ENCODE assay signal across 9 mouse cellular contexts in genomic region chr13:69530951-69531350, GRCm38 (mm10). TPM values are rescaled to one million over a fixed set of nuclear protein-coding genes. Genes with fewer than 3 reads are reported as not detected.
DNase-seq lines count a peak whose midpoint lies in the region; ATAC-seq and TF ChIP-seq lines count a peak whose summit lies in the region.
"Had no signal": no experiment of that assay in that cellular context is flagged by ENCODE, and none has a peak within 500 bp of the region (broad histone marks: within the 10 kb centered on the region; RNA-seq: fewer than 3 reads in every experiment).

No protein-coding gene starts in this region.

- peaks cover 41% of the 10 kb centered on the region for H3K4me1 ChIP-seq in cerebellum, adult 2 months (ENCODE audit: control insufficient read depth, insufficient read depth, low read length)
- H3K4me1 ChIP-seq in megakaryocyte, embryonic 14.5 days, result peaks cover 73% of the 10 kb centered on the region
- H3K4me1 ChIP-seq in liver, embryonic 14.5 days (replicated peaks; ENCODE audit: control insufficient read depth in 2 of 2, insufficient read depth in 2 of 2, low read length in 1 of 2), result peaks cover 21 to 44% of the 10 kb centered on the region in 2 experiments

- H3K4me2 ChIP-seq in liver, embryonic 14.5 days (ENCODE audit: low read depth), result peak overlapping the region; percentile 99

- peak overlapping the region; percentile 72 for H3K27ac ChIP-seq in cerebellum, adult 2 months (ENCODE audit: insufficient read depth, low read length)
- no peak overlapping the region for H3K27ac ChIP-seq in liver, embryonic 14.5 days

- ATAC-seq in cerebellum, adult (ENCODE audit: insufficient number of reproducible peaks, low FRiP score, low TSS enrichment), result no peak
- no peak for ATAC-seq in megakaryocyte, adult 5-6 weeks (ENCODE audit: poor library complexity, severe bottlenecking)
- ATAC-seq in liver, embryonic 14.5 days (ENCODE audit: insufficient read depth), result no peak
- no peak for ATAC-seq in inflammation-experienced regulatory T-cells, adult 6 months

- TF ChIP-seq EP300 in liver, embryonic 14.5 days (IDR thresholded peaks at IDR 0.05; ENCODE audit: low read depth), result no peak

- TF ChIP-seq CTCF in cerebellum, adult 2 months (IDR thresholded peaks at IDR 0.05; ENCODE audit: borderline replicate concordance, insufficient read depth, low read depth, low read length), result no peak
- TF ChIP-seq CTCF in liver, embryonic 14.5 days (IDR thresholded peaks at IDR 0.05; ENCODE audit: low read depth), result no peak

- H3K9me3 ChIP-seq in megakaryocyte, embryonic 14.5 days, result no peaks in the 10 kb centered on the region
- H3K9me3 ChIP-seq in liver, embryonic 14.5 days (ENCODE audit: control insufficient read depth, low read length), result no peaks in the 10 kb centered on the region

- 39% methylated on average over 6 of the region's 6 CpGs for WGBS in cerebellum, adult 2 months
- 83% methylated on average over 6 of the region's 6 CpGs for WGBS in liver, embryonic 14.5 days (ENCODE audit: insufficient replicate concordance)

- no peak for TF ChIP-seq POLR2A in cerebellum, adult 2 months (IDR thresholded peaks at IDR 0.05; ENCODE audit: borderline replicate concordance, insufficient read depth, low read length)

- peaks cover 31% of the 10 kb centered on the region for H3K36me3 ChIP-seq in megakaryocyte, embryonic 14.5 days (replicated peaks; ENCODE audit: low read length)
- no peaks in the 10 kb centered on the region; the same call in 1 of the 2 replicates for H3K36me3 ChIP-seq in liver, embryonic 14.5 days (replicated peaks; ENCODE audit: control insufficient read depth, insufficient read depth, low read depth)

- H3K9ac ChIP-seq in liver, embryonic 14.5 days (replicated peaks), result no peak overlapping the region

- H3K4me3 ChIP-seq in cerebellum, adult 2 months (replicated peaks; ENCODE audit: insufficient read depth, low read depth, low read length), result peak overlapping the region; percentile 94
- peak overlapping the region; percentile 96 for H3K4me3 ChIP-seq in megakaryocyte, embryonic 14.5 days (replicated peaks)
- peak overlapping the region; percentile 85 to 96; a peak in 3 of 4 replicates for H3K4me3 ChIP-seq in liver, embryonic 14.5 days (ENCODE audit: insufficient read depth in 1 of 2, low read depth in 2 of 2, low read length in 2 of 2)

- H3K27me3 ChIP-seq in cerebellum, adult 2 months (ENCODE audit: control insufficient read depth, insufficient read depth, low read length), result no peaks in the 10 kb centered on the region
- no peaks in the 10 kb centered on the region for H3K27me3 ChIP-seq in megakaryocyte, embryonic 14.5 days (replicated peaks)
- no peaks in the 10 kb centered on the region for H3K27me3 ChIP-seq in liver, embryonic 14.5 days (ENCODE audit: control insufficient read depth, insufficient read depth, low read length)

- DNase-seq in cerebellum, adult 2 months, result no peak
- DNase-seq in liver, embryonic 14.5 days (ENCODE audit: low read depth in 3 of 3, low spot score in 3 of 3), result no peak
- DNase-seq in left cerebral cortex, adult 11 months (ENCODE audit: low spot score), result no peak
- DNase-seq in yolk sac, embryonic 10.5 days (ENCODE audit: low spot score), result no peak
- DNase-seq: thymus, postnatal 4 days had no signal

RNA-seq across cellular contexts. Expression of gene Nsun2, which starts 2.6 kb away (rescaled TPM):
- polyA plus RNA-seq in cerebellum, adult 2 months (2012; rRNA removed), result 67.1 and 68.8 TPM in 2 replicates
- 3.8 and 18.8 TPM in 2 replicates for polyA plus RNA-seq in megakaryocyte, embryonic 14.5 days (2012; ENCODE audit: insufficient read depth, low replicate concordance)
- 32.6 and 33.9 TPM in 2 replicates for total RNA-seq in megakaryocyte, adult 5-6 weeks (2015)
- total RNA-seq in megakaryocyte, adult 5-6 weeks (2017), result 61.7 and 76.5 TPM in 2 replicates
- polyA plus RNA-seq in liver, embryonic 14.5 days (2012; rRNA removed), result 39.7 and 58.7 TPM in 2 replicates
- 88.8 and 98.1 TPM in 2 replicates for polyA plus RNA-seq in liver, embryonic 14.5 days (2014; fragmentation: Nextera tagmentation; extraction: Ambion mirVana)
- polyA plus RNA-seq in inflammation-experienced regulatory T-cells, adult 6 months (2017; shearing (Covaris generic)), result 10 to 100 TPM; 17.2 to 38.5 (median 30.6) TPM

RNA-seq across cellular contexts. Expression of gene Tent4a, which starts 3.5 kb away (rescaled TPM):
- polyA plus RNA-seq in cerebellum, adult 2 months (2012; rRNA removed), result 26.2 and 27.4 TPM in 2 replicates
- 4.0 and 5.0 TPM in 2 replicates for polyA plus RNA-seq in megakaryocyte, embryonic 14.5 days (2012; ENCODE audit: insufficient read depth, low replicate concordance)
- total RNA-seq in megakaryocyte, adult 5-6 weeks (2015), result 10.4 and 11.1 TPM in 2 replicates
- 10.2 and 13.3 TPM in 2 replicates for total RNA-seq in megakaryocyte, adult 5-6 weeks (2017)
- 5.4 and 6.3 TPM in 2 replicates for polyA plus RNA-seq in liver, embryonic 14.5 days (2012; rRNA removed)
- 2.3 and 3.0 TPM in 2 replicates for polyA plus RNA-seq in liver, embryonic 14.5 days (2014; fragmentation: Nextera tagmentation; extraction: Ambion mirVana)
- polyA plus RNA-seq in inflammation-experienced regulatory T-cells, adult 6 months (2017; shearing (Covaris generic)), result 1 to 10 TPM; 3.7 to 5.8 (median 4.9) TPM
